Mouse (Mus musculus) heart, adult 2 months (tissue): Measurements from ENCODE around the gene Wiz. TPM values are rescaled to one million over a fixed set of nuclear protein-coding genes. Genes with fewer than 3 reads are reported as not detected.

Experiments used
- DNase-seq, 2 experiments: peaks; one replicate each; pipeline ENCODE4 v3.0.0; 2021
- H3K27ac ChIP-seq: fragments of 200-600 bp; 2 replicates; pipeline ENCODE4 v1.8.1; 2022
- H3K27me3 ChIP-seq: fragments of 200-500 bp; 2 replicates; pipeline ENCODE4 v1.6.1; 2012; ENCODE audit warnings: mild to moderate bottlenecking, low read length, inconsistent platforms, mixed read lengths; ENCODE audit not compliant: control insufficient read depth, insufficient read depth
- H3K36me3 ChIP-seq: fragments of 200-500 bp; 2 replicates; pipeline ENCODE4 v1.6.1; 2012; ENCODE audit warnings: low read length, inconsistent platforms; ENCODE audit not compliant: control insufficient read depth, insufficient read depth
- H3K4me1 ChIP-seq: fragments of 200-500 bp; 2 replicates; pipeline ENCODE4 v1.6.1; 2011; ENCODE audit warnings: low read length; ENCODE audit not compliant: control insufficient read depth, insufficient read depth
- H3K4me3 ChIP-seq: fragments of 200-600 bp; 2 replicates; pipeline ENCODE4 v1.8.1; 2022
- H3K79me2 ChIP-seq: fragments of 200-500 bp; replicated peaks from 2 replicates; pipeline ENCODE4 v1.6.1; 2012; ENCODE audit warnings: mild to moderate bottlenecking, inconsistent platforms, low read length, moderate library complexity, mixed read lengths; ENCODE audit not compliant: control insufficient read depth, insufficient read depth
- H3K9ac ChIP-seq: fragments of 200-500 bp; 2 replicates; pipeline ENCODE4 v1.6.1; 2012; ENCODE audit warnings: low read depth, mild to moderate bottlenecking, control low read depth, inconsistent platforms, low read length, mixed read lengths
- CTCF ChIP-seq: fragments of 200-600 bp; IDR thresholded peaks from 2 replicates; pipeline ENCODE4 v1.8.1; 2022; ENCODE audit warnings: antibody characterized with exemption, mild to moderate bottlenecking, moderate library complexity
- EP300 ChIP-seq: fragments of 200-500 bp; IDR thresholded peaks from 2 replicates; pipeline ENCODE4 v1.6.1; 2011; ENCODE audit warnings: low read depth, low read length, control low read depth; ENCODE audit not compliant: insufficient read depth
- POLR2A ChIP-seq: fragments of 200-500 bp; IDR thresholded peaks from 2 replicates; pipeline ENCODE4 v1.6.1; 2011; ENCODE audit warnings: mild to moderate bottlenecking, low read depth, low read length, control low read depth; ENCODE audit not compliant: insufficient read depth
- WGBS: fragments of 180-500 bp; shearing (Covaris S2); methylation state at CpG from one replicate; pipeline ENCODE4 v1.1.7; 2018; 5-methylcytosine and 5-hydroxymethylcytosine counted together
- intact Hi-C: fragments of 180-260 bp; cut with DNase I; formaldehyde crosslinking; loops from one replicate; pipeline ENCODE4 v1.15.1; 2025
- long read RNA-seq: library from polyadenylated mRNA; stranded (forward); transcript quantifications from one replicate; pipeline ENCODE4 v2.0.0, GENCODE M21; 2021
- polyA plus RNA-seq: library from polyadenylated mRNA; depleted of rRNA; stranded (reverse); fragments of >200 nt; gene quantifications from 2 replicates; pipeline ENCODE4 v1.2.3, GENCODE M21; 2012; rRNA removed
- total RNA-seq, 2 experiments: library from RNA; stranded (reverse); gene quantifications; 2 replicates each; pipeline ENCODE4 v1.2.3; 2021

Wiz gene
- total RNA-seq (10 to 100 TPM; 16.0 to 16.6 TPM), polyA plus RNA-seq (17.2 and 17.4 TPM in 2 replicates)
- long read RNA-seq, partial matches to known transcripts, result 2 of 23 reads
- long read RNA-seq, other reads (novel, unspliced or antisense), result 16 of 23 reads

GRCm38 (mm10) chr17:32389101-32389659 is at the start of gene Wiz:
Wiz (minus strand) TSS chr17:32389439.
- WGBS, result 1% methylated on average over 35 of the region's 44 CpGs
- intact Hi-C loops, result loop anchor here (5.0 kb wide), 1 partner anchor 37 kb away; the partner anchor contains the start of gene Akap8l

GRCm38 (mm10) chr17:32437106-32437505 is 47.9 kb upstream of the Wiz start:
- Histone ChIP-seq H3K36me3 (no peaks in the 10 kb centered on the region), H3K27me3 (no peaks in the 10 kb centered on the region), H3K4me1 (no peaks in the 10 kb centered on the region), H3K4me3 (no peak overlapping the region), H3K9ac (no peak overlapping the region), H3K79me2 (no peaks in the 10 kb centered on the region), H3K27ac (no peak overlapping the region)
- intact Hi-C loops, result loop anchor here (5.0 kb wide), 1 partner anchor 55 kb away; no protein-coding TSS in a partner anchor
- WGBS, result 90% methylated on average over 4 of the region's 4 CpGs
- TF ChIP-seq POLR2A (no peak), EP300 (no peak), CTCF (no peak)
- DNase-seq, result no peak

More at GRCm38 (mm10) chr17:32389101-32389659, at the start of gene Wiz:
- DNase-seq, result peak; percentile 94 to 96
- Histone ChIP-seq H3K79me2 (no peaks in the 10 kb centered on the region), H3K27ac (peak within 1 kb of the TSS; percentile 92), H3K27me3 (no peaks in the 10 kb centered on the region), H3K36me3 (no peaks in the 10 kb centered on the region), H3K4me3 (peak within 1 kb of the TSS; percentile 72), H3K4me1 (peaks cover 3% of the 10 kb centered on the region; the same call in 1 of the 2 replicates), H3K9ac (peak within 1 kb of the TSS; percentile 100)
- TF ChIP-seq EP300, result no peak
- TF ChIP-seq POLR2A, result no peak
- no peak for TF ChIP-seq CTCF

GRCm38 (mm10) chr17:32435151-32435550 is 45.9 kb upstream of the Wiz start:
- H3K27me3 ChIP-seq, result no peaks in the 10 kb centered on the region
- H3K9ac ChIP-seq, result no peak overlapping the region
- TF ChIP-seq CTCF (no peak), EP300 (no peak), POLR2A (no peak)
- no peak overlapping the region for H3K27ac ChIP-seq
- DNase-seq, result peak in 1 of 2 experiments; percentile 29
- no peak overlapping the region for H3K4me3 ChIP-seq
- no peaks in the 10 kb centered on the region for H3K79me2 ChIP-seq
- H3K36me3 ChIP-seq, result no peaks in the 10 kb centered on the region
- H3K4me1 ChIP-seq, result no peaks in the 10 kb centered on the region
- WGBS, result 67% methylated on average over 5 of the region's 5 CpGs
- intact Hi-C loops, result loop anchor here (5.0 kb wide), 1 partner anchor 57 kb away; no protein-coding TSS in a partner anchor

GRCm38 (mm10) chr17:32434324-32434723 is 45.1 kb upstream of the Wiz start:
- WGBS, result 44% methylated on average over 4 of the region's 4 CpGs
- H3K36me3 ChIP-seq, result no peaks in the 10 kb centered on the region
- DNase-seq, result peak; percentile 43 to 65
- no peak overlapping the region for H3K27ac ChIP-seq
- intact Hi-C loops, result no loop called here
- no peak overlapping the region for H3K4me3 ChIP-seq
- H3K27me3 ChIP-seq, result no peaks in the 10 kb centered on the region
- no peak for TF ChIP-seq EP300
- no peaks in the 10 kb centered on the region for H3K79me2 ChIP-seq
- H3K9ac ChIP-seq, result no peak overlapping the region
- H3K4me1 ChIP-seq, result no peaks in the 10 kb centered on the region

- H3K4me3 ChIP-seq, result no peak overlapping the region
- no peak for DNase-seq
- H3K27me3 ChIP-seq, result no peaks in the 10 kb centered on the region
- H3K27ac ChIP-seq, result no peak overlapping the region
- H3K36me3 ChIP-seq, result no peaks in the 10 kb centered on the region
- no peaks in the 10 kb centered on the region for H3K79me2 ChIP-seq
- no peaks in the 10 kb centered on the region for H3K4me1 ChIP-seq
- 49% methylated on average over 3 of the region's 3 CpGs for WGBS
- TF ChIP-seq POLR2A, result no peak
- TF ChIP-seq EP300, result no peak
- TF ChIP-seq CTCF, result peak; percentile 76
- no peak overlapping the region for H3K9ac ChIP-seq
- intact Hi-C loops, result loop anchor here (2.0 kb wide), 1 partner anchor 83 kb away; no protein-coding TSS in a partner anchor
Measured at GRCm38 (mm10) chr17:32431972-32432371, 42.7 kb upstream of the Wiz start.

GRCm38 (mm10) chr17:32426610-32427009 is 37.4 kb upstream of the Wiz start:
- intact Hi-C loops, result no loop called here
- Histone ChIP-seq H3K79me2 (no peaks in the 10 kb centered on the region), H3K27ac (no peak overlapping the region), H3K4me3 (no peak overlapping the region), H3K9ac (no peak overlapping the region), H3K27me3 (no peaks in the 10 kb centered on the region), H3K4me1 (no peaks in the 10 kb centered on the region), H3K36me3 (no peaks in the 10 kb centered on the region)
- TF ChIP-seq CTCF, result no peak
- no peak for TF ChIP-seq EP300
- no peak for TF ChIP-seq POLR2A
- no peak for DNase-seq
